In genomic region chr5:66607801-66608200, GRCm38 (mm10) we compare ENCODE assay signal across 22 mouse cellular contexts. TPM values are rescaled to one million over a fixed set of nuclear protein-coding genes. Genes with fewer than 3 reads are reported as not detected.
DNase-seq lines count a peak whose midpoint lies in the region; TF ChIP-seq lines count a peak whose summit lies in the region.
"Had no signal": no experiment of that assay in that cellular context is flagged by ENCODE, and none has a peak within 500 bp of the region (broad histone marks: within the 10 kb centered on the region; RNA-seq: fewer than 3 reads in every experiment).

No protein-coding gene starts in this region.

- intact Hi-C loops in gastrocnemius, adult 2 months (cut with DNase I): no loop called here
- intact Hi-C loops in heart, postnatal 10 days (cut with DNase I): no loop called here

- H3K27ac ChIP-seq in gastrocnemius, adult 2 months: peak overlapping the region; percentile 21; the same call in 1 of the 2 replicates
- peak overlapping the region; percentile 30; the same call in 1 of the 2 replicates for H3K27ac ChIP-seq in brown adipose tissue, adult 24 weeks (replicated peaks; ENCODE audit: low read depth, low read length)
- peak overlapping the region; percentile 34; the same call in 1 of the 2 replicates for H3K27ac ChIP-seq in embryonic fibroblast, embryonic 13.5 days (ENCODE audit: insufficient read depth, low read length)
- H3K27ac ChIP-seq: forebrain, embryonic 15.5 days; hindbrain, embryonic 12.5 days; left cerebral cortex, adult 2 months; limb, embryonic 10.5 days; midbrain, embryonic 12.5 days had no signal

- H3K4me3 ChIP-seq in gastrocnemius, adult 2 months: no peak overlapping the region
- no peak overlapping the region for H3K4me3 ChIP-seq in brown adipose tissue, adult 24 weeks (ENCODE audit: insufficient read depth, low read depth, low read length)
- no peak overlapping the region for H3K4me3 ChIP-seq in embryonic fibroblast, embryonic 13.5 days (ENCODE audit: insufficient read depth, low read length)
- H3K4me3 ChIP-seq: erythroblast, embryonic 14.5 days; forebrain, embryonic 15.5 days; hindbrain, embryonic 12.5 days; left cerebral cortex, adult 2 months; limb, embryonic 10.5 days; midbrain, embryonic 12.5 days had no signal

- no peak for DNase-seq in gastrocnemius, adult 2 months
- DNase-seq in gastrocnemius, adult 8-10 months (ENCODE audit: low spot score in 2 of 2): no peak
- peak; percentile 43 to 56 for DNase-seq in heart, postnatal 10 days
- no peak for DNase-seq in heart, postnatal 4 days
- DNase-seq in frontal cortex, postnatal 14 days (ENCODE audit: low spot score in 2 of 2): no peak
- DNase-seq: adrenal gland, postnatal 10 days; cerebellum, adult 8-10 months; gastrocnemius, postnatal 36 days; kidney, adult 18-20 months; kidney, postnatal 10 days; liver; lung, postnatal 10 days; thymus, adult 18-20 months; thymus, postnatal 36 days had no signal

- TF ChIP-seq POLR2A in embryonic fibroblast, embryonic 13.5 days (IDR thresholded peaks at IDR 0.05; ENCODE audit: low read depth, low read length): no peak

- peaks cover 44% of the 10 kb centered on the region for H3K4me1 ChIP-seq in brown adipose tissue, adult 24 weeks (ENCODE audit: control insufficient read depth, insufficient read depth, insufficient read length, low read length)
- peaks cover 26% of the 10 kb centered on the region for H3K4me1 ChIP-seq in embryonic fibroblast, embryonic 13.5 days (ENCODE audit: control insufficient read depth, insufficient read depth, low read length)

- no peak for TF ChIP-seq CTCF in gastrocnemius, adult 2 months (IDR thresholded peaks at IDR 0.05)
- TF ChIP-seq CTCF in embryonic fibroblast, embryonic 13.5 days (IDR thresholded peaks at IDR 0.05; ENCODE audit: borderline replicate concordance, insufficient read depth, low read length): no peak

RNA-seq across cellular contexts. Expression of gene Apbb2, which starts 10.8 kb away (rescaled TPM):
- 10 to 100 TPM; 35.9 to 43.2 TPM for total RNA-seq in gastrocnemius, adult 2 months (2021)
- 10 to 100 TPM; 29.3 to 55.9 (median 38.8) TPM for total RNA-seq in gastrocnemius, adult 8-10 months (2022)
- total RNA-seq in heart, postnatal 10 days (2021): 10 to 100 TPM; 67.6 to 69.2 TPM
- 10 to 100 TPM; 60.9 to 66.7 TPM for total RNA-seq in heart, postnatal 4 days (2021)
- 3.5 and 5.7 TPM in 2 replicates for polyA plus RNA-seq in brown adipose tissue, adult 24 weeks (2012; ENCODE audit: insufficient read depth, insufficient read length, missing spikeins)
- polyA plus RNA-seq in embryonic fibroblast, embryonic 13.5 days (2011; ENCODE audit: insufficient read length, low read depth, missing spikeins): 71.9 and 88.0 TPM in 2 replicates

Comparison
In these comparisons a context has a peak if more than half of its experiments do, and no peak if none do; other contexts are left out.
1. DNase-seq: peak in heart, postnatal 10 days (2 of 2); none in gastrocnemius, adult 2 months (single experiment), gastrocnemius, adult 8-10 months (0 of 2), heart, postnatal 4 days (single experiment) and frontal cortex, postnatal 14 days (0 of 2).
2. Peak in every context shown above with its lines, with median percentiles within 50 percentile points of each other: H3K27ac ChIP-seq.